Mouse (Mus musculus) ovary, postnatal 10 days (tissue): ENCODE data around the gene Caprin1.

Source experiments
- DNase-seq: peaks from one replicate; pipeline ENCODE4 v3.0.0; 2022; ENCODE audit warnings: low spot score

Caprin1 gene

DNA sequence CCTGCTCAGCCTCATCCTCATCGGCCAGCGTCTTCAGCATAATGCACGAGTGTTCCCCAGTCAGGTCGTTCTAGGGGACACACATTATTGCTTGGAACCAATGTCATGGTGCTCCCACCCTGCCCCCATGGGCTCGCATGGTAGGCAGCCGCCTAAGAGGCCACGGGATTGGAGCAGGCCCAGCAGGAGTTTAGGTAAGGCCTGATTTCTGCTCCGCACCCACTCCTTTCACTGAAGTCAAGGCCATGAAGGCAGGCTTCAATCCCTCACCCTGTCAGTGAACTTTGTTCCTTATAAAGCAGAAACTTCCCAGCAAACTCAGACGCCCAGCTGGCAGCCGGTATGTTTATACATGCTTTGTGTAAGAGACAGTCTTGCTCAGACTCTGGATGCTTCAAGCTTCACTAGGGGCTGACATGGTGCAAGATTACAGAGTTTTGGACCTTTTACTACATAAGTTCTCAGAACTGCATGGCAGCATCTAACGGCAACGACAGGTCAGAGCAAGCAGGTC is 69.4 kb downstream of the Caprin1 start:
- DNase-seq, result no peak

DNA sequence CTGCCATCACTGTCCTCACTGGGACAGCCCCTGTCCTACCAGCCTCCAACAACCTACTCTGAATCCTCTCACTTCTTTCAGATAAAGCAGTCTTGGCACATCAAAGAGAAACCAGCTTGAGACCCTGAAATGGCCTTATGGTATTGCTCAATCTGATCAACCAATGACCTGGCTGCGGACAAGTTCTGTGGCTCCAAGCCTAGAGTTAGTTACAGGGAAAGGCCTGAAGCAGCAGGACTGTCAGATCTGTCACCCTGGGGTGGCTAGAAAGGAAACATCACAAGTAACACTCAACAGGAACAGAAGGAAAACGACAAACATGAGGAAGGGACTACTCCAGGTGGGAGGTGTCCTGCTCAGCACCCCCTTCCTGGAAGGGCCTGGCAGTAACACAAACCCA is 72.9 kb downstream of the Caprin1 start:
- no peak for DNase-seq

DNA sequence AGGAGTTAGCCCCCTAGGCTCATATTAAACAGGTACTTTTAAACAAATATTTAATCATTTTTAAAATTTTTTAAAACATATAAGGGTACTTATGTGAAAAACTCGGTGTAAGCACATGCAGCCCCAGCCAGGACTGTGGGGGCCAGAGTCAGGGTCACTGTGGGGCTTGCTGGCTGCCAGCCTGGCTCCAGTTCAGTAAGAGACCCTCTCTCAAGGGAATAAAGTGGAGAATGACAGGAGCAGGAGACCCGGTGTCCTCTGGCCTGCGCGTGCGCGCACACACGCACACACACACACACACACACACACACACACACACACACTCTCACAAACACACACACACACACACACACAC is 78.2 kb downstream of the Caprin1 start:
- DNase-seq, result no peak

GRCm38 (mm10) chr2:103718594-103719291 is 78.7 kb downstream of the Caprin1 start:
- peak; percentile 39 for DNase-seq

DNA sequence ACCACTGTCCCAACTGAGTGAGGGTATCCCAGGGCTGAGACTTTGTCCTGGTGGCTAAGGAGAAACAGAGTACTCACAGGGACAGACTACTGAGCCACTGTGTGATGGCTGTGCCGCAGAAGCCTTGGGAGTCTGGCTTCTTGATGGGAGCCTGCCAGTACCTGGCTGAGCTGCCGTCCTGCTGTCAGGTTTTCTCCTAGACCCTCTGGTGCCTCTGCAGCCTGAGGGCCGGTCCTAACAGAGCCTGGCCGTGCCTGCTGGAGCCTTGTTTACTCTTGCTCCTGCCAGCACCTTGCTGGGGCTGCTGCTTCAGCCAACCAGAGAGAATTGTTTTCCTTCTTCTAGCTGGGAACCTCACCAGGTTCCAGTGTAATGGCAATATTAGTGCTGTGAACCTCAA is 83.0 kb downstream of the Caprin1 start:
- DNase-seq, result no peak

DNA sequence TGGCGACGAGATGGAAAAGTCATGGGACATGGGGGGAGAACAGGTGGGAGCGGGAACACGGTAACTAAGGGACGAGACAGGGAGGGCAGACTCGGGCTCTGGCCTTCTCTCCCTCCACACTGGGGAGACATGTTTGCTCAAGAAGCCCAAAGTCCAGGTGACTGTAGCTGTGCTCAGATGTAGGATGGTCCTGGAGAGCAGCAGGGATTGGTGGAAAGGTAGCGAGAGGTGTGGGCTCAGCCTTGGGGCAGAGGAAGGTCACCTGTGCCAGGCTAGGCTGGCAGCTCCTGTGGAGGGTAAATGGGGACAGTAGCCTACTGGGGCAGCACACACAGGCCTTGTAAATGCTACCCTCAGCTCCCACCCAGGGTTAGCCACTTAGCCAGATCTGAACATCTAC is 83.6 kb downstream of the Caprin1 start:
- no peak for DNase-seq
